Mouse (Mus musculus) kidney, adult 8-10 months (tissue): ENCODE results near the gene Gja8.
A peak's percentile ranks its signal among the peaks of the same experiment; 100 is the strongest.

Experiments used
- DNase-seq, 2 experiments: peaks; one replicate each; pipeline ENCODE4 v3.0.0; 2022

The Gja8 gene

GRCm38 (mm10) chr3:96874808-96875571, 50.8 kb downstream of the Gja8 start:
- DNase-seq: peak; percentile 49 to 68

- no peak for DNase-seq
These were observed 53.3 kb downstream of the Gja8 start for GRCm38 (mm10) chr3:96872501-96872900.

GRCm38 (mm10) chr3:96871070-96871469, 54.8 kb downstream of the Gja8 start:
- no peak for DNase-seq

- no peak for DNase-seq
These were observed 55.5 kb downstream of the Gja8 start for GRCm38 (mm10) chr3:96870270-96870669.

- no peak for DNase-seq
These were observed 56.7 kb downstream of the Gja8 start for GRCm38 (mm10) chr3:96869091-96869490.

GRCm38 (mm10) chr3:96868566-96868965, 57.3 kb downstream of the Gja8 start:
- DNase-seq: no peak

- no peak for DNase-seq
These were observed 58.0 kb downstream of the Gja8 start for GRCm38 (mm10) chr3:96867863-96868262.
